Mouse (Mus musculus): ENCODE measurements around the gene Gstp2.
"Not testable (repeated sequence)": the region's sequence is repeated elsewhere in the genome, so short reads cannot be mapped to it uniquely, and the experiment has no call there.

- TF ChIP-seq CTCF (IDR thresholded peaks at IDR 0.05; ENCODE audit: extremely low read depth, insufficient read depth, insufficient read length, insufficient replicate concordance); POLR2A (IDR thresholded peaks at IDR 0.05; ENCODE audit: low read depth, low read length): not testable (repeated sequence)
Observed at GRCm38 (mm10) chr19:4064501-4064900, 18.7 kb upstream of the Gstp2 start.
